Mouse (Mus musculus) adrenal gland (tissue): ENCODE measurements around the gene Lin7a.

ENCODE experiments used
- intact Hi-C: fragments of 180-260 bp; cut with DNase I; formaldehyde crosslinking; loops from one replicate; pipeline ENCODE4 v1.15.1; 2025

The Lin7a gene

GRCm38 (mm10) chr10:107315251-107315650 is 43.8 kb downstream of the Lin7a start:
- intact Hi-C loops = no loop called here

- intact Hi-C loops = no loop called here
Observed at GRCm38 (mm10) chr10:107315681-107316080, 44.2 kb downstream of the Lin7a start.

GRCm38 (mm10) chr10:107316100-107316499 is 44.6 kb downstream of the Lin7a start:
- intact Hi-C loops = no loop called here

- intact Hi-C loops = no loop called here
Observed at GRCm38 (mm10) chr10:107319648-107320047, 48.2 kb downstream of the Lin7a start.

- intact Hi-C loops = no loop called here
Observed at GRCm38 (mm10) chr10:107323865-107324264, 52.4 kb downstream of the Lin7a start.

GRCm38 (mm10) chr10:107325558-107325957 is 54.1 kb downstream of the Lin7a start:
- intact Hi-C loops = no loop called here

- intact Hi-C loops = no loop called here
Observed at GRCm38 (mm10) chr10:107339524-107339923, 68.0 kb downstream of the Lin7a start.

GRCm38 (mm10) chr10:107341151-107341550 is 69.7 kb downstream of the Lin7a start:
- intact Hi-C loops = no loop called here

GRCm38 (mm10) chr10:107344200-107344599 is 72.7 kb downstream of the Lin7a start:
- intact Hi-C loops = no loop called here

GRCm38 (mm10) chr10:107347842-107348241 is 76.4 kb downstream of the Lin7a start:
- intact Hi-C loops = no loop called here

GRCm38 (mm10) chr10:107351696-107352485 is 80.4 kb downstream of the Lin7a start:
- intact Hi-C loops = no loop called here

GRCm38 (mm10) chr10:107353483-107353882 is 82.0 kb downstream of the Lin7a start:
- intact Hi-C loops = no loop called here

- intact Hi-C loops = no loop called here
Observed at GRCm38 (mm10) chr10:107358443-107359040, 87.1 kb downstream of the Lin7a start.

GRCm38 (mm10) chr10:107359296-107359695 is 87.8 kb downstream of the Lin7a start:
- intact Hi-C loops = no loop called here

GRCm38 (mm10) chr10:107361546-107361945 is 90.1 kb downstream of the Lin7a start:
- intact Hi-C loops = no loop called here

GRCm38 (mm10) chr10:107362026-107362425 is 90.5 kb downstream of the Lin7a start:
- intact Hi-C loops = no loop called here

GRCm38 (mm10) chr10:107363049-107363816 is 91.7 kb downstream of the Lin7a start:
- intact Hi-C loops = no loop called here

- intact Hi-C loops = no loop called here
Observed at GRCm38 (mm10) chr10:107377218-107377617, 105.7 kb downstream of the Lin7a start.

- intact Hi-C loops = loop anchor here (10.0 kb wide), 1 partner anchor 106 kb away; the partner anchor contains the start of gene Lin7a
Observed at GRCm38 (mm10) chr10:107381143-107381746, 109.8 kb downstream of the Lin7a start.

GRCm38 (mm10) chr10:107383825-107384224 is 112.3 kb downstream of the Lin7a start:
- intact Hi-C loops = loop anchor here (10.0 kb wide), 1 partner anchor 109 kb away; the partner anchor contains the start of gene Lin7a

GRCm38 (mm10) chr10:107389505-107389904 is 118.0 kb downstream of the Lin7a start:
- intact Hi-C loops = loop anchor here (2.0 to 10.0 kb wide), 2 partner anchors 115 to 459 kb away; partner anchors contain the start of gene Lin7a
